In genomic region chr5:77137701-77138265, GRCm38 (mm10) we compare ENCODE assay signal across 9 mouse cellular contexts. TPM values are rescaled to one million over a fixed set of nuclear protein-coding genes. Genes with fewer than 3 reads are reported as not detected.
DNase-seq lines count a peak whose midpoint lies in the region; ATAC-seq lines count a peak whose summit lies in the region.
"Had no signal": no experiment of that assay in that cellular context is flagged by ENCODE, and none has a peak within 500 bp of the region (broad histone marks: within the 10 kb centered on the region; RNA-seq: fewer than 3 reads in every experiment).

No protein-coding gene starts in this region.

- no peak overlapping the region for H3K27ac ChIP-seq in kidney, embryonic 16.5 days (ENCODE audit: low read length)
- H3K27ac ChIP-seq in forebrain, embryonic 15.5 days (replicated peaks): 0 out of 2 replicates have a peak overlapping the region, but pooled peaks have one; percentile 14
- peak overlapping the region; percentile 17; the same call in 1 of the 2 replicates for H3K27ac ChIP-seq in limb, embryonic 15.5 days
- H3K27ac ChIP-seq: embryonic facial prominence, embryonic 12.5 days had no signal

- DNase-seq in kidney, adult 18-20 months: peak; percentile 37
- no peak for DNase-seq in embryo, embryonic 10 days (ENCODE audit: low spot score)
- no peak for DNase-seq in spleen, postnatal 14 days (ENCODE audit: low spot score in 2 of 2)

- WGBS in kidney, embryonic 16.5 days: 76% methylated on average over 8 of the region's 8 CpGs
- 10% methylated on average over 8 of the region's 8 CpGs for WGBS in forebrain, embryonic 15.5 days
- 63% methylated on average over 8 of the region's 8 CpGs for WGBS in limb, embryonic 15.5 days

- H3K9me3 ChIP-seq in kidney, embryonic 16.5 days (ENCODE audit: low read length): no peaks in the 10 kb centered on the region
- H3K9me3 ChIP-seq in forebrain, embryonic 15.5 days: no peaks in the 10 kb centered on the region
- H3K9me3 ChIP-seq in limb, embryonic 15.5 days: no peaks in the 10 kb centered on the region
- H3K9me3 ChIP-seq: embryonic facial prominence, embryonic 12.5 days had no signal

- no peak overlapping the region for H3K9ac ChIP-seq in kidney, embryonic 16.5 days (replicated peaks; ENCODE audit: low read length)
- no peak overlapping the region for H3K9ac ChIP-seq in forebrain, embryonic 15.5 days (replicated peaks)
- H3K9ac ChIP-seq in limb, embryonic 15.5 days: no peak overlapping the region
- H3K9ac ChIP-seq: embryonic facial prominence, embryonic 12.5 days had no signal

- no peaks in the 10 kb centered on the region for H3K27me3 ChIP-seq in kidney, embryonic 16.5 days (ENCODE audit: insufficient read depth, low read length)
- no peaks in the 10 kb centered on the region for H3K27me3 ChIP-seq in forebrain, embryonic 15.5 days
- no peaks in the 10 kb centered on the region for H3K27me3 ChIP-seq in limb, embryonic 15.5 days
- H3K27me3 ChIP-seq: embryonic facial prominence, embryonic 12.5 days had no signal

- H3K4me2 ChIP-seq in kidney, embryonic 16.5 days (replicated peaks; ENCODE audit: low read depth, low read length): no peak overlapping the region
- no peak overlapping the region for H3K4me2 ChIP-seq in forebrain, embryonic 15.5 days (replicated peaks)
- no peak overlapping the region for H3K4me2 ChIP-seq in limb, embryonic 15.5 days
- H3K4me2 ChIP-seq: embryonic facial prominence, embryonic 12.5 days had no signal

- no peaks in the 10 kb centered on the region for H3K36me3 ChIP-seq in kidney, embryonic 16.5 days (ENCODE audit: insufficient read depth, low read length)
- no peaks in the 10 kb centered on the region for H3K36me3 ChIP-seq in forebrain, embryonic 15.5 days
- no peaks in the 10 kb centered on the region for H3K36me3 ChIP-seq in limb, embryonic 15.5 days
- H3K36me3 ChIP-seq: embryonic facial prominence, embryonic 12.5 days had no signal

- peaks cover 8% of the 10 kb centered on the region for H3K4me1 ChIP-seq in kidney, embryonic 16.5 days (ENCODE audit: insufficient read depth, low read length)
- peaks cover 18% of the 10 kb centered on the region for H3K4me1 ChIP-seq in forebrain, embryonic 15.5 days
- H3K4me1 ChIP-seq in limb, embryonic 15.5 days: peaks cover 25% of the 10 kb centered on the region

- no peak for ATAC-seq in kidney, embryonic 16.5 days (ENCODE audit: low FRiP score, low TSS enrichment)
- ATAC-seq in cerebellum, adult (ENCODE audit: insufficient number of reproducible peaks, low FRiP score, low TSS enrichment): peak; percentile 54; the same call in 1 of the 2 replicates
- ATAC-seq in forebrain, embryonic 15.5 days (replicated peaks): peak; percentile 78
- no peak for ATAC-seq in limb, embryonic 15.5 days (ENCODE audit: insufficient number of reproducible peaks, low FRiP score, low TSS enrichment, low read depth)
- ATAC-seq in inflammation-experienced regulatory T-cells, adult 6 months: no peak

- no peak overlapping the region for H3K4me3 ChIP-seq in kidney, embryonic 16.5 days (ENCODE audit: low read length)
- no peak overlapping the region for H3K4me3 ChIP-seq in forebrain, embryonic 15.5 days
- H3K4me3 ChIP-seq in limb, embryonic 15.5 days: no peak overlapping the region
- H3K4me3 ChIP-seq: embryonic facial prominence, embryonic 12.5 days had no signal

RNA-seq across cellular contexts. Expression of gene Hopx, which starts 22.9 kb away (rescaled TPM):
- polyA plus RNA-seq in kidney, embryonic 16.5 days (2015; fragmentation: Nextera tagmentation; extraction: Ambion mirVana): 1.1 and 1.8 TPM in 2 replicates
- 1.8 and 2.2 TPM in 2 replicates for polyA plus RNA-seq in forebrain, embryonic 15.5 days (2015; fragmentation: Nextera tagmentation; extraction: Ambion mirVana)
- 5.5 and 6.0 TPM in 2 replicates for polyA plus RNA-seq in limb, embryonic 15.5 days (2015; fragmentation: Nextera tagmentation; extraction: Ambion mirVana)
- 10 to 100 TPM; 13.8 to 24.5 (median 15.9) TPM for polyA plus RNA-seq in inflammation-experienced regulatory T-cells, adult 6 months (2017; shearing (Covaris generic))

Comparison
In these comparisons a context has a peak if more than half of its experiments do, and no peak if none do; other contexts are left out.
1. ATAC-seq: peak in cerebellum, adult (single experiment) and forebrain, embryonic 15.5 days (single experiment); none in kidney, embryonic 16.5 days (single experiment), limb, embryonic 15.5 days (single experiment) and inflammation-experienced regulatory T-cells, adult 6 months (single experiment).